Mouse (Mus musculus) stomach, postnatal 0 days (tissue): ENCODE data around the gene Mtif3. TPM values are rescaled to one million over a fixed set of nuclear protein-coding genes. Genes with fewer than 3 reads are reported as not detected.

Source experiments
- ATAC-seq: fragments of 200-750 bp; cut with Nextera tagmentation; 2 replicates; pipeline ENCODE4 v1.8.0; 2017; ENCODE audit not compliant: low FRiP score, low TSS enrichment
- DNase-seq: peaks from one replicate; pipeline ENCODE4 v3.0.0-alpha.2; 2016; ENCODE audit warnings: low spot score
- H3K27ac ChIP-seq: fragments of 300-500 bp; sonication (generic); replicated peaks from 2 replicates; pipeline ENCODE4 v1.5.1; 2014; ENCODE audit warnings: mild to moderate bottlenecking, control low read depth
- H3K27me3 ChIP-seq: fragments of 300-500 bp; sonication (generic); 2 replicates; pipeline ENCODE4 v1.6.1; 2014; ENCODE audit warnings: low read length; ENCODE audit not compliant: control insufficient read depth, insufficient read depth
- H3K36me3 ChIP-seq: fragments of 300-500 bp; sonication (generic); 2 replicates; pipeline ENCODE4 v1.6.1; 2014; ENCODE audit warnings: low read length, mixed read lengths; ENCODE audit not compliant: control insufficient read depth, insufficient read depth
- H3K4me1 ChIP-seq: fragments of 300-500 bp; sonication (generic); replicated peaks from 2 replicates; pipeline ENCODE4 v1.6.1; 2014; ENCODE audit warnings: antibody characterized with exemption; ENCODE audit not compliant: control insufficient read depth, insufficient read depth
- H3K4me2 ChIP-seq: fragments of 300-500 bp; sonication (generic); replicated peaks from 2 replicates; pipeline ENCODE4 v1.6.1; 2014; ENCODE audit warnings: low read depth, mild to moderate bottlenecking, control low read depth, moderate library complexity
- H3K4me3 ChIP-seq: fragments of 300-500 bp; sonication (generic); 2 replicates; pipeline ENCODE4 v1.5.1; 2014; ENCODE audit warnings: low read depth, low read length, control low read depth
- H3K9ac ChIP-seq: fragments of 300-500 bp; sonication (generic); 2 replicates; pipeline ENCODE4 v1.6.1; 2014; ENCODE audit warnings: mild to moderate bottlenecking, low read length, control low read depth, mixed read lengths
- H3K9me3 ChIP-seq: fragments of 300-500 bp; sonication (generic); 2 replicates; pipeline ENCODE4 v1.6.1; 2016; ENCODE audit warnings: low read length; ENCODE audit not compliant: control insufficient read depth
- CTCF ChIP-seq: IDR thresholded peaks from 2 replicates; pipeline ENCODE4 v1.5.1; 2016; ENCODE audit warnings: antibody characterized with exemption, low read depth, mild to moderate bottlenecking, moderate library complexity
- EP300 ChIP-seq: optimal IDR thresholded peaks from 2 replicates; pipeline ENCODE3; 2016; ENCODE audit warnings: antibody characterized with exemption
- whole genome bisulfite sequencing: fragments of 180-500 bp; shearing (Covaris S2); extraction: QIAGEN DNeasy Blood & Tissue Kit; methylation state at CpG from one replicate; pipeline ENCODE4 v1.1.7; 2014; 5-methylcytosine and 5-hydroxymethylcytosine counted together
- polyA plus RNA-seq: library from polyadenylated mRNA; unstranded; fragments of >200 nt; fragmentation: Nextera tagmentation; extraction: Ambion mirVana; gene quantifications from 2 replicates; pipeline ENCODE4 v1.2.1, GENCODE M21; 2015

Gene Mtif3
- polyA plus RNA-seq, 1 experiment from 2014 or later = 25.0 TPM

- H3K4me2 ChIP-seq = no peak overlapping the region
- TF ChIP-seq EP300 = no peak
- TF ChIP-seq CTCF = no peak
- H3K36me3 ChIP-seq = no peaks in the 10 kb centered on the region
- no peaks in the 10 kb centered on the region for H3K9me3 ChIP-seq
- no peak overlapping the region for H3K27ac ChIP-seq
- H3K4me3 ChIP-seq = no peak overlapping the region
- H3K4me1 ChIP-seq = no peaks in the 10 kb centered on the region
- DNase-seq (peak; percentile 42), ATAC-seq (no peak)
- no peaks in the 10 kb centered on the region for H3K27me3 ChIP-seq
- 17% methylated on average over 6 of the region's 6 CpGs for WGBS
- no peak overlapping the region for H3K9ac ChIP-seq
Observed at GRCm38 (mm10) chr5:146916806-146917205, 46.8 kb downstream of the Mtif3 start.

- Histone ChIP-seq H3K9me3 (no peaks in the 10 kb centered on the region), H3K4me3 (no peak overlapping the region), H3K27me3 (no peaks in the 10 kb centered on the region), H3K9ac (no peak overlapping the region), H3K4me1 (no peaks in the 10 kb centered on the region), H3K27ac (no peak overlapping the region), H3K4me2 (no peak overlapping the region), H3K36me3 (no peaks in the 10 kb centered on the region)
- peak; percentile 33 for DNase-seq
- peak; percentile 46 for TF ChIP-seq CTCF
- no peak for TF ChIP-seq EP300
- no peak for ATAC-seq
- WGBS = 55% methylated on average over 8 of the region's 8 CpGs
Observed at GRCm38 (mm10) chr5:146916273-146916672, 47.3 kb downstream of the Mtif3 start.

- H3K9ac ChIP-seq = no peak overlapping the region
- H3K4me3 ChIP-seq = no peak overlapping the region
- no peaks in the 10 kb centered on the region for H3K9me3 ChIP-seq
- H3K4me2 ChIP-seq = no peak overlapping the region
- no peaks in the 10 kb centered on the region for H3K36me3 ChIP-seq
- TF ChIP-seq CTCF = peak; percentile 89
- TF ChIP-seq EP300 = no peak
- no peaks in the 10 kb centered on the region for H3K27me3 ChIP-seq
- DNase-seq (peak; percentile 84), ATAC-seq (peak; percentile 82)
- 19% methylated on average over 9 of the region's 9 CpGs for WGBS
- H3K4me1 ChIP-seq = no peaks in the 10 kb centered on the region
- 0 out of 2 replicates have a peak overlapping the region, but pooled peaks have one; percentile 24 for H3K27ac ChIP-seq
Observed at GRCm38 (mm10) chr5:146914088-146914766, 49.4 kb downstream of the Mtif3 start.

GRCm38 (mm10) chr5:146913355-146913754, 50.2 kb downstream of the Mtif3 start:
- TF ChIP-seq EP300 = no peak
- no peak for TF ChIP-seq CTCF
- H3K4me1 ChIP-seq = no peaks in the 10 kb centered on the region
- H3K9me3 ChIP-seq = no peaks in the 10 kb centered on the region
- no peak overlapping the region for H3K4me3 ChIP-seq
- no peak overlapping the region for H3K4me2 ChIP-seq
- no peak for DNase-seq
- no peak overlapping the region for H3K9ac ChIP-seq
- H3K27me3 ChIP-seq = no peaks in the 10 kb centered on the region
- no peak overlapping the region for H3K27ac ChIP-seq
- ATAC-seq = no peak
- H3K36me3 ChIP-seq = no peaks in the 10 kb centered on the region
- WGBS = 72% methylated on average over 7 of the region's 7 CpGs

- ATAC-seq = peak; percentile 85
Observed at GRCm38 (mm10) chr5:146912206-146912605, 51.4 kb downstream of the Mtif3 start.

GRCm38 (mm10) chr5:146908629-146909028, 55.0 kb downstream of the Mtif3 start:
- H3K4me2 ChIP-seq = no peak overlapping the region
- DNase-seq (peak; percentile 60), ATAC-seq (no peak)
- no peak overlapping the region for H3K4me3 ChIP-seq
- no peaks in the 10 kb centered on the region for H3K9me3 ChIP-seq
- H3K27ac ChIP-seq = no peak overlapping the region
- 41% methylated on average over 11 of the region's 11 CpGs for WGBS
- no peaks in the 10 kb centered on the region for H3K27me3 ChIP-seq
- H3K9ac ChIP-seq = no peak overlapping the region
- TF ChIP-seq EP300 (no peak), CTCF (peak; percentile 60)
- H3K36me3 ChIP-seq = no peaks in the 10 kb centered on the region
- no peaks in the 10 kb centered on the region for H3K4me1 ChIP-seq

More at GRCm38 (mm10) chr5:146912206-146912605, 51.4 kb downstream of the Mtif3 start:
- Histone ChIP-seq H3K4me3 (no peak overlapping the region), H3K27me3 (no peaks in the 10 kb centered on the region), H3K27ac (0 out of 2 replicates have a peak overlapping the region, but pooled peaks have one; percentile 49), H3K9me3 (no peaks in the 10 kb centered on the region), H3K36me3 (no peaks in the 10 kb centered on the region), H3K4me2 (no peak overlapping the region), H3K4me1 (no peaks in the 10 kb centered on the region), H3K9ac (no peak overlapping the region)
- DNase-seq = peak; percentile 86
- 7% methylated on average over 9 of the region's 9 CpGs for WGBS
- TF ChIP-seq CTCF (no peak), EP300 (no peak)
